Mouse (Mus musculus): Measurements from ENCODE around the gene Cd8a.

DNA sequence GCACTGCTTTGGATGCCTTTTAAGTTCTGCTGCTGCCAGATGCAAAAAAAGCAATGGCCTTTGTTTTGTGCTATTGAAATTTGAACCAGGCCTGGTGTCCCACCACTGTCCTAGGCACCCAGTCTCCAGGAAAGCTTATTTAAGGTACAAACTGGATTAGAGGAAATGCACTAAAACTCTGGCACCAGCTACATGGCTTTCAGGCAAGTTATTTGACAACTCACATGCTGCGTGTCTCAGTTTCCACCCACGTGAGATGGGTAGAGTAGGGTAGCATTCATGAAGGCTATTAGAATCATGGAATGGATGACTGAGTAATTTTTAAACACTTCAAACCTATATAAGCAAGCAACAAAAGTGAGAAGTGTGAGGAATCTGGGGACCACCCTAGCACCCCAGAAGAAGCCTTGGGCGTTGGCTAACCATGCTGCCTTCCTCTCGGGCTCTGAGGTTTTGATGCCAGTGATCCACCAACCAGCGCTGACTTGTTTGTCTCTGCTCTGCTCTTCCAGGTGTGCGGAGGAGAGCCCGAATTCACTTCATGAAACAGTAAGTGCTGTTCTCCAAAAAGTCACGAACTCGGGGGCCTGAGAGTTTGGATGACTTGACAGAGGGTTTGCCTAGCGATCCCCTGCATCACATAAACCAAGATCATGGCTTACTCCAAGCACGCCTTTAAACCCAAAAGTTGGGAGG lies 39.5 kb upstream of the Cd8a start:
- TF ChIP-seq EP300 (IDR thresholded peaks at IDR 0.05; ENCODE audit: low read depth) = no peak
- TF ChIP-seq CTCF (IDR thresholded peaks at IDR 0.05; ENCODE audit: low read depth) = no peak
